Mouse (Mus musculus): ENCODE data around the gene C2cd2.
"Not testable (repeated sequence)": the region's sequence is repeated elsewhere in the genome, so short reads cannot be mapped to it uniquely, and the experiment has no call there.

The C2cd2 gene

GRCm38 (mm10) chr16:97962151-97962948 lies at the start of gene C2cd2, which contains the start of gene Zbtb21:
C2cd2 (minus strand) TSS chr16:97962598.
Zbtb21 (minus strand) TSS chr16:97962622.
- DNase-seq, result peak; percentile 98

GRCm38 (mm10) chr16:97997383-97997731 lies 35.0 kb upstream of the C2cd2 start:
- not testable (repeated sequence) for DNase-seq

GRCm38 (mm10) chr16:97996616-97997382 lies 34.4 kb upstream of the C2cd2 start, which contains the start of gene B230307C23Rik:
B230307C23Rik (plus strand) TSS chr16:97997315.
- DNase-seq, result peak; percentile 93

GRCm38 (mm10) chr16:97995849-97996615 lies 33.6 kb upstream of the C2cd2 start:
- DNase-seq, result peak; percentile 25

- not testable (repeated sequence) for DNase-seq
These were observed 30.1 kb upstream of the C2cd2 start for GRCm38 (mm10) chr16:97992477-97992876.

GRCm38 (mm10) chr16:97991517-97991916 lies 29.1 kb upstream of the C2cd2 start:
- no peak for DNase-seq

GRCm38 (mm10) chr16:97984589-97984988 lies 22.2 kb upstream of the C2cd2 start:
- DNase-seq, result no peak

GRCm38 (mm10) chr16:97981362-97981761 lies 19.0 kb upstream of the C2cd2 start:
- no peak for DNase-seq

GRCm38 (mm10) chr16:97977722-97978121 lies 15.3 kb upstream of the C2cd2 start:
- no peak for DNase-seq

- no peak for DNase-seq
These were observed 14.9 kb upstream of the C2cd2 start for GRCm38 (mm10) chr16:97977277-97977676.

GRCm38 (mm10) chr16:97963956-97964540 lies 1.6 kb upstream of the C2cd2 start:
- no peak for DNase-seq

GRCm38 (mm10) chr16:97961381-97962150 lies 832 bp downstream of the C2cd2 start:
- peak; percentile 55 for DNase-seq

- DNase-seq, result no peak
These were observed 2.0 kb downstream of the C2cd2 start for GRCm38 (mm10) chr16:97960348-97960747.

GRCm38 (mm10) chr16:97958401-97958973 lies 3.9 kb downstream of the C2cd2 start:
- no peak for DNase-seq

GRCm38 (mm10) chr16:97957626-97958025 lies 4.8 kb downstream of the C2cd2 start:
- DNase-seq, result no peak

GRCm38 (mm10) chr16:97956011-97956410 lies 6.4 kb downstream of the C2cd2 start:
- no peak for DNase-seq

- no peak for DNase-seq
These were observed 9.1 kb downstream of the C2cd2 start for GRCm38 (mm10) chr16:97953300-97953699.

GRCm38 (mm10) chr16:97952801-97953200 lies 9.6 kb downstream of the C2cd2 start:
- no peak for DNase-seq

GRCm38 (mm10) chr16:97952371-97952770 lies 10.0 kb downstream of the C2cd2 start:
- DNase-seq, result no peak

GRCm38 (mm10) chr16:97950061-97950460 lies 12.3 kb downstream of the C2cd2 start:
- DNase-seq, result no peak

GRCm38 (mm10) chr16:97948836-97949235 lies 13.6 kb downstream of the C2cd2 start:
- DNase-seq, result no peak

- DNase-seq, result not testable (repeated sequence)
These were observed 15.4 kb downstream of the C2cd2 start for GRCm38 (mm10) chr16:97946993-97947392.
